Mouse (Mus musculus): ENCODE measurements at regions not wholly inside any gene's neighbourhood (a gene's known extent, or its start where the extent isn't known, plus 50 kb on each side); places are given as distances from the start of the nearest gene placed in this dataset.

DNA sequence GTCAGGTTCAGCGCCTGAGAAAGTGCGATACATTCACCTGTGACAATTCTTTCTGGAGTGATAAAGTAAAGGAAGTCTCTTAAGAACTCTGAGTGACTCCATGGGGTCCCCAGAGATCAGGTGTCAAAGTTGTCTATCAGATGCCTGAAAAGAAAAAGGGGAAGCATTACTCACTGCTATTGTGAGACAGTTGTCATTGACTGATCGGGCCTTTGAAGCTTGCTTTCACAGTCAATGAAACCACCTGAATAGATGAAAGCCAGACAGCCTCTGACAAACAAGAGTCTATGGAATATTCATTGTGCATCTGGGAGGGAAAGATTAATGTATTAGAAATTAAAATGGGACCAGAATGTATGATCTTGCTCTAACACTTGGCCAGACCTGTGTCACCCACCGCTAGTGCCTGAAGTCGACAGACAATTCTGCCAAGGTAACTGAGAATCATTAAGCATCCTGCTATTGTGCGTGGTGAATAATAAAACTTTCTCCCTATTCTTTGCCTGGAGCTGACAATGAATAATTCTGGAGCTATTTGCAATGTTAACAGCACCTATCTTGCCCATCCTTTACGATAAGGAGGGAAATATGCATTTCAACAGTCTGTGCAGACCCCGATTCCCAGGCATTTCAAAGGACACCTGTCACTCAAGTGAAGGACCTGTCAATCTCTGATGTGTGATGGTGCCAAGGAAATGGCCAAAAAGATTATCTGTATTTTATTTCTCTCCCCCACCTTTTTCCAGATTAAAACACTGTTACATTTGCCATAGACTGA is 204.0 kb upstream of the Galnt5 start:
- TF ChIP-seq CTCF (IDR thresholded peaks at IDR 0.05; ENCODE audit: insufficient read depth, low read length) (no peak), POLR2A (IDR thresholded peaks at IDR 0.05; ENCODE audit: borderline replicate concordance, extremely low read depth, low read depth, low read length) (no peak)

Data from lung, adult 2 months (tissue).